Mouse (Mus musculus): ENCODE results near the gene Ddx4.

- TF ChIP-seq CTCF (IDR thresholded peaks at IDR 0.05; ENCODE audit: low read depth, low read length) (no peak), POLR2A (IDR thresholded peaks at IDR 0.05; ENCODE audit: borderline replicate concordance, low read depth, low read length) (no peak)
These were observed 25.9 kb upstream of the Ddx4 start for GRCm38 (mm10) chr13:112678154-112678553.

All from bone marrow macrophage, adult 2 months (primary cell).